Comparison of ENCODE assay signal across 8 mouse cellular contexts in genomic region chr11:40754664-40755107, GRCm38 (mm10). TPM values are rescaled to one million over a fixed set of nuclear protein-coding genes. Genes with fewer than 3 reads are reported as not detected.
DNase-seq lines count a peak whose midpoint lies in the region; ATAC-seq and TF ChIP-seq lines count a peak whose summit lies in the region.

No protein-coding gene starts in this region.

- H3K4me3 ChIP-seq in kidney, adult 2 months (ENCODE audit: insufficient read depth, low read depth, low read length) = peak overlapping the region; percentile 75
- H3K4me3 ChIP-seq in forebrain, embryonic 14.5 days (ENCODE audit: low read depth, low read length) = peak overlapping the region; percentile 76
- peak overlapping the region; percentile 86 for H3K4me3 ChIP-seq in liver, embryonic 13.5 days (replicated peaks)
- H3K4me3 ChIP-seq in stomach, embryonic 15.5 days (replicated peaks) = peak overlapping the region; percentile 81

- H3K27me3 ChIP-seq in kidney, adult 2 months (replicated peaks; ENCODE audit: control insufficient read depth, insufficient read depth, low read length) = no peaks in the 10 kb centered on the region
- no peaks in the 10 kb centered on the region for H3K27me3 ChIP-seq in forebrain, embryonic 14.5 days (replicated peaks; ENCODE audit: control insufficient read depth, insufficient read depth, low read length)
- no peaks in the 10 kb centered on the region for H3K27me3 ChIP-seq in liver, embryonic 13.5 days
- H3K27me3 ChIP-seq in stomach, embryonic 15.5 days (replicated peaks) = no peaks in the 10 kb centered on the region

- peak overlapping the region; percentile 84 for H3K9ac ChIP-seq in forebrain, embryonic 14.5 days (ENCODE audit: low read length)
- H3K9ac ChIP-seq in liver, embryonic 13.5 days = peak overlapping the region; percentile 91
- H3K9ac ChIP-seq in stomach, embryonic 15.5 days = peak overlapping the region; percentile 77

- no peaks in the 10 kb centered on the region; the same call in none of the 2 replicates for H3K36me3 ChIP-seq in kidney, adult 2 months (ENCODE audit: control insufficient read depth, insufficient read depth, low read length)
- peaks cover 3% of the 10 kb centered on the region for H3K36me3 ChIP-seq in forebrain, embryonic 14.5 days (ENCODE audit: control insufficient read depth, insufficient read depth, low read length)
- peaks cover 13% of the 10 kb centered on the region; the same call in 1 of the 2 replicates for H3K36me3 ChIP-seq in liver, embryonic 13.5 days
- H3K36me3 ChIP-seq in stomach, embryonic 15.5 days = 0 out of 2 replicates have a peak, but pooled peaks cover 7% of the 10 kb centered on the region

- peak; percentile 24 for ATAC-seq in forebrain, embryonic 14.5 days
- peak; percentile 72 for ATAC-seq in liver, embryonic 13.5 days (ENCODE audit: low read depth)
- ATAC-seq in stomach, embryonic 15.5 days (ENCODE audit: insufficient read depth, low FRiP score, low read depth) = peak; percentile 40

- TF ChIP-seq CTCF in kidney, adult 2 months (conservative IDR thresholded peaks at IDR 0.05; ENCODE audit: insufficient read depth, insufficient read length, low read depth, low read length) = no peak

- H3K4me1 ChIP-seq in kidney, adult 2 months (ENCODE audit: control insufficient read depth, insufficient read depth, low read length) = no peaks in the 10 kb centered on the region
- H3K4me1 ChIP-seq in forebrain, embryonic 14.5 days (ENCODE audit: control insufficient read depth, insufficient read depth, low read length) = peaks cover 4% of the 10 kb centered on the region; the same call in 1 of the 2 replicates
- H3K4me1 ChIP-seq in liver, embryonic 13.5 days (replicated peaks) = peaks cover 21% of the 10 kb centered on the region
- 0 out of 2 replicates have a peak, but pooled peaks cover 3% of the 10 kb centered on the region for H3K4me1 ChIP-seq in stomach, embryonic 15.5 days

- peak overlapping the region; percentile 73 for H3K4me2 ChIP-seq in forebrain, embryonic 14.5 days (ENCODE audit: low read length)
- peak overlapping the region; percentile 90 for H3K4me2 ChIP-seq in liver, embryonic 13.5 days
- peak overlapping the region; percentile 64 for H3K4me2 ChIP-seq in stomach, embryonic 15.5 days

- H3K27ac ChIP-seq in kidney, adult 2 months (ENCODE audit: insufficient read depth, low read depth, low read length) = peak overlapping the region; percentile 44
- no peak overlapping the region for H3K27ac ChIP-seq in forebrain, embryonic 14.5 days (ENCODE audit: low read depth, low read length)
- peak overlapping the region; percentile 81 for H3K27ac ChIP-seq in liver, embryonic 13.5 days
- H3K27ac ChIP-seq in stomach, embryonic 15.5 days = peak overlapping the region; percentile 60

- no peak for TF ChIP-seq POLR2A in kidney, adult 2 months (IDR thresholded peaks at IDR 0.05; ENCODE audit: low read depth, low read length)

- H3K9me3 ChIP-seq in forebrain, embryonic 14.5 days (replicated peaks; ENCODE audit: control insufficient read depth, low read length) = no peaks in the 10 kb centered on the region
- H3K9me3 ChIP-seq in liver, embryonic 13.5 days (replicated peaks) = no peaks in the 10 kb centered on the region
- no peaks in the 10 kb centered on the region for H3K9me3 ChIP-seq in stomach, embryonic 15.5 days

- 1% methylated on average over 19 of the region's 19 CpGs for WGBS in kidney, adult 2 months
- 2% methylated on average over 19 of the region's 19 CpGs for WGBS in forebrain, embryonic 14.5 days
- WGBS in liver, embryonic 13.5 days (ENCODE audit: insufficient replicate concordance) = 3% methylated on average over 19 of the region's 19 CpGs
- 3% methylated on average over 19 of the region's 19 CpGs for WGBS in stomach, embryonic 15.5 days

- DNase-seq in kidney, adult 2 months = no peak
- no peak for DNase-seq in kidney, postnatal 14 days
- peak; percentile 27 for DNase-seq in MEL-GATA-1-ER (ENCODE audit: extremely low read depth, low read depth)
- DNase-seq in forebrain, embryonic 14.5 days (ENCODE audit: low spot score) = no peak
- DNase-seq in liver, embryonic 13.5 days = no peak
- no peak for DNase-seq in layer of hippocampus, postnatal 25 days (ENCODE audit: extremely low spot score in 1 of 2, low spot score in 1 of 2)
- no peak for DNase-seq in kidney, postnatal 4 days

RNA-seq across cellular contexts. Expression of gene Ccng1, which starts 0.4 kb away (rescaled TPM):
- polyA plus RNA-seq in kidney, adult 2 months (2012; rRNA removed) = 24.6 and 29.1 TPM in 2 replicates
- polyA plus RNA-seq in forebrain, embryonic 14.5 days (2014; fragmentation: Nextera tagmentation; extraction: Ambion mirVana) = 31.7 and 39.0 TPM in 2 replicates
- 21.9 and 30.8 TPM in 2 replicates for polyA plus RNA-seq in liver, embryonic 13.5 days (2015; fragmentation: Nextera tagmentation; extraction: Ambion mirVana)
- polyA plus RNA-seq in stomach, embryonic 15.5 days (2015; fragmentation: Nextera tagmentation; extraction: Ambion mirVana) = 49.4 and 57.8 TPM in 2 replicates
- 10 to 100 TPM; 58.0 to 64.0 TPM for total RNA-seq in layer of hippocampus, postnatal 25 days (2021)

RNA-seq across cellular contexts. Expression of gene Nudcd2, which starts 21.2 kb away (rescaled TPM):
- polyA plus RNA-seq in kidney, adult 2 months (2012; rRNA removed) = 7.5 and 9.7 TPM in 2 replicates
- 87.3 and 98.2 TPM in 2 replicates for polyA plus RNA-seq in forebrain, embryonic 14.5 days (2014; fragmentation: Nextera tagmentation; extraction: Ambion mirVana)
- polyA plus RNA-seq in liver, embryonic 13.5 days (2015; fragmentation: Nextera tagmentation; extraction: Ambion mirVana) = 113 and 135 TPM in 2 replicates
- 130 and 151 TPM in 2 replicates for polyA plus RNA-seq in stomach, embryonic 15.5 days (2015; fragmentation: Nextera tagmentation; extraction: Ambion mirVana)
- 10 to 100 TPM; 18.7 to 25.4 TPM for total RNA-seq in layer of hippocampus, postnatal 25 days (2021)

RNA-seq across cellular contexts. Expression of gene Hmmr, which starts 21.5 kb away (rescaled TPM):
- 0.31 and 0.35 TPM in 2 replicates for polyA plus RNA-seq in kidney, adult 2 months (2012; rRNA removed)
- polyA plus RNA-seq in forebrain, embryonic 14.5 days (2014; fragmentation: Nextera tagmentation; extraction: Ambion mirVana) = 21.0 and 21.1 TPM in 2 replicates
- polyA plus RNA-seq in liver, embryonic 13.5 days (2015; fragmentation: Nextera tagmentation; extraction: Ambion mirVana) = 65.0 and 82.1 TPM in 2 replicates
- polyA plus RNA-seq in stomach, embryonic 15.5 days (2015; fragmentation: Nextera tagmentation; extraction: Ambion mirVana) = 48.0 and 51.0 TPM in 2 replicates
- under 1 TPM; 0.61 to 0.69 TPM for total RNA-seq in layer of hippocampus, postnatal 25 days (2021)

RNA-seq across cellular contexts. Expression of gene Mat2b, which starts 59.7 kb away (rescaled TPM):
- polyA plus RNA-seq in kidney, adult 2 months (2012; rRNA removed) = 51.7 and 57.2 TPM in 2 replicates
- 86.4 and 89.2 TPM in 2 replicates for polyA plus RNA-seq in forebrain, embryonic 14.5 days (2014; fragmentation: Nextera tagmentation; extraction: Ambion mirVana)
- polyA plus RNA-seq in liver, embryonic 13.5 days (2015; fragmentation: Nextera tagmentation; extraction: Ambion mirVana) = 61.3 and 72.7 TPM in 2 replicates
- 84.4 and 89.6 TPM in 2 replicates for polyA plus RNA-seq in stomach, embryonic 15.5 days (2015; fragmentation: Nextera tagmentation; extraction: Ambion mirVana)
- 100 to 1,000 TPM; 124 to 125 TPM for total RNA-seq in layer of hippocampus, postnatal 25 days (2021)

Comparison
In these comparisons a context has a peak if more than half of its experiments do, and no peak if none do; other contexts are left out.
1. RNA of gene Hmmr, which starts 21.5 kb away (polyA plus RNA-seq): 65.0 to 82.1 TPM in liver, embryonic 13.5 days, 48.0 to 51.0 TPM in stomach, embryonic 15.5 days and 21.0 to 21.1 TPM in forebrain, embryonic 14.5 days; 0.31 to 0.35 TPM in kidney, adult 2 months; every median in the first group is over 10 times any median in the second.
2. Peak in every context shown above with its lines, with median percentiles within 50 percentile points of each other: H3K4me3 ChIP-seq, ATAC-seq, H3K4me2 ChIP-seq and H3K9ac ChIP-seq.